Mouse (Mus musculus) frontal cortex, postnatal 25 days (tissue): ENCODE measurements around the gene 1600015I10Rik.

Source experiments
- DNase-seq, 2 experiments: peaks; one replicate each; pipeline ENCODE4 v3.0.0; 2022; ENCODE audit warnings: low spot score in 2 of 2

1600015I10Rik gene

DNA sequence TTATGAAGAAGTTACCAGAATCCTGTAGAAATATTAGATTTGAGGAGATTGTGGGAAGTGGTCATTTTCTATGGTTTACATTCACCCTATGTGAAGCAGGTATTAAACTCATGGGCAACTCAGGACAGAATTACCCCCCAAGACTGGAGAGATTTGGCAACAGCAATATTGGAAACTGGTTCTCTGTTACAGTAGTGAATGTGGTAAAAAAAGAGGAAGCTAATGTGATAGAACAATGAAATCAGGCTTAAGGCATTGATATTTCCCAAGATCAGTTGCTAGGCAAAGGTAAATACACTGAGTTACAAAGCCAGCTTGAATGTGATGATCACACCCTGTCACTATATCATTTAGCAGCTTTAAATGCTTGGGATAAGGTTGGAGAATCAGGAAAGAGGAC lies 38.2 kb downstream of the 1600015I10Rik start:
- no peak for DNase-seq

DNA sequence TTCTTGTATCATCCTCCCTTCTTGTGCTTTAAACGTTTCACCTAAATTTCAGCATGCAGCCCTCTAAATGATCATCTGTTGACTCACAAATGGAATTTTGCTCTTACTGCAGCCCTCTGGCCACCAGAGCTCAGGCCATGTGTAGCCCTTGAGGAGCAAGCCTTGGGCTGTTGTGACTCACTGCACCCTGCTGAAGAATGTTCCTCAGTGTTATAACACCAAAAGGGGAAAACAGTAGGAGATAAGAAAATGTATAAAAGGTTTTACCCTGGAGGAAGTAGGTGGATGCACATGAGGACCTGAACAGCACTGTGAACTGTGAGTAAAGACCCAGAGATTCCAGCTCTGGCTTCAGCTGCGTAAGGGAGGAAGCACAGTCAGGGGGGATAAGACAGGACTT lies 45.0 kb downstream of the 1600015I10Rik start, which contains the start of gene Doxl2:
TSS of gene Doxl2 (plus strand) at position 301 of the 400 bp plus-strand sequence.
- no peak for DNase-seq

DNA sequence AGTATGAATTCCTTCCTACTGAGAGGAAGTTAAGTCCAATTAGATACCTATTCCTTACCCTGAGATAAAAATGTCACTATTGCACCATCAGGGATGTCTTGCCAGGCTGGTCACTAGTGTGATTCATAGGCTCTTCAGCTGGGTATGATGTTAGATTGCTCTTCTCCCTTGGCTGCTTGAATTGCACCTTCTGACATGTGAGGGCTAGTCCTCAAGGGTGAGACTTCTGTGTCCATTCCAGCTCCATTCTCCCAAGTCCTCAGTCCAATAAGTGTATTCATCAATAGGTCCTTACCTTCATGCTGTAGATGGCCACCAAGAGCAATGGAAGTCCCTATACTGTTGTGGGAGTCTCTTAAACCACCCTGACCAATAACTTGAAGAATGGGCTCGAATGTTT lies 49.9 kb downstream of the 1600015I10Rik start:
- no peak for DNase-seq

DNA sequence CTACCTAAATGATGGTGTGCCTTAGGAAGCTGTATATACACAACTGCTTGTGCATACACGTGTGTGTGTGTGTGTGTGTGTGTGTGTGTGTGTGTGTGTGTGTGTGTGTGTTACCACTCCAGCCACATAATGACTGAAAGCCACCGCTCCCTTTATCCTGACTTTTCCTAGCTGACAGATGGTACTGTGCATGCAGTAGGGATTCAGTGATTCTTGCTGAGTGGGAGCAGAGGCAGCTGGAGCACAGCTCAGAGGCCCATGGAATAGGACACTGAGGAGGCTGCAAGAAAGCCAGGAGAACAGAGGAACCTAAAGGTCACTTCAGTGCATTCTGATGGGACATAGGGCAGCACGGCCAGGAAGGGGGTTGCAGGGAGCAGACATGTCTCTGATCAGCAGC lies 52.6 kb downstream of the 1600015I10Rik start:
- DNase-seq = no peak
